Mouse (Mus musculus) C2C12 (cell line): ENCODE data around the gene Mgst3.

Experiments used
- CTCF ChIP-seq: IDR thresholded peaks from one replicate; pipeline ENCODE4 v1.5.1; 2011; ENCODE audit not compliant: control insufficient read depth, insufficient read depth, insufficient read length
- USF1 ChIP-seq: IDR thresholded peaks from one replicate; pipeline ENCODE4 v1.6.1; 2011; ENCODE audit warnings: low read depth, mild to moderate bottlenecking, control low read depth, moderate library complexity

- TF ChIP-seq CTCF, result no peak
- no peak for TF ChIP-seq USF1
Measured at GRCm38 (mm10) chr1:167362819-167363218, 30.8 kb downstream of the Mgst3 start.
